Mouse (Mus musculus) bone marrow, adult 2 months (tissue): ENCODE results near the gene Rplp0.
A peak's percentile ranks its signal among the peaks of the same experiment; 100 is the strongest.

Experiments
- CTCF ChIP-seq: fragments of 200-500 bp; IDR thresholded peaks from 2 replicates; pipeline ENCODE4 v1.5.1; 2011; ENCODE audit warnings: low read length, control low read depth; ENCODE audit not compliant: control insufficient read depth, insufficient read depth
- POLR2A ChIP-seq: fragments of 200-500 bp; IDR thresholded peaks from 2 replicates; pipeline ENCODE4 v1.6.1; 2011; ENCODE audit warnings: low read depth, mild to moderate bottlenecking, control low read depth, low read length, borderline replicate concordance; ENCODE audit not compliant: control insufficient read depth

GRCm38 (mm10) chr5:115516081-115516907, 43.0 kb upstream of the Rplp0 start:
- TF ChIP-seq CTCF (no peak), POLR2A (peak; percentile 31; the same call in 1 of the 2 replicates)
